Mouse (Mus musculus) naive thymus-derived CD4-positive, alpha-beta T cell, adult 2 months (primary cell): ENCODE measurements around the gene Chuk.
"Not testable (repeated sequence)": the region's sequence is repeated elsewhere in the genome, so short reads cannot be mapped to it uniquely, and the experiment has no call there.

ENCODE experiments used
- DNase-seq: peaks from one replicate; pipeline ENCODE4 v3.0.0-alpha.2; 2011; ENCODE audit warnings: low read depth

The Chuk gene

GRCm38 (mm10) chr19:44106831-44107660 is at the start of gene Chuk:
Gene Chuk, minus strand, starts transcription at chr19:44107480.
- peak; percentile 94 for DNase-seq

GRCm38 (mm10) chr19:44157005-44157404 is 49.7 kb upstream of the Chuk start:
- DNase-seq = no peak

- DNase-seq = no peak
Observed at GRCm38 (mm10) chr19:44153781-44154180, 46.5 kb upstream of the Chuk start.

- no peak for DNase-seq
Observed at GRCm38 (mm10) chr19:44148991-44149390, 41.7 kb upstream of the Chuk start.

- peak; percentile 26 for DNase-seq
Observed at GRCm38 (mm10) chr19:44148345-44148744, 41.1 kb upstream of the Chuk start.

- DNase-seq = no peak
Observed at GRCm38 (mm10) chr19:44146951-44147350, 39.7 kb upstream of the Chuk start.

GRCm38 (mm10) chr19:44146568-44146879 is 39.2 kb upstream of the Chuk start:
- no peak for DNase-seq

- peak; percentile 94 for DNase-seq
Observed at GRCm38 (mm10) chr19:44145702-44146567, 38.7 kb upstream of the Chuk start, which contains the start of gene Bloc1s2. Gene Bloc1s2, minus strand, starts transcription at chr19:44146446.

GRCm38 (mm10) chr19:44144366-44144765 is 37.1 kb upstream of the Chuk start:
- DNase-seq = no peak

- DNase-seq = peak; percentile 20
Observed at GRCm38 (mm10) chr19:44135960-44136485, 28.7 kb upstream of the Chuk start.

- DNase-seq = peak; percentile 92
Observed at GRCm38 (mm10) chr19:44135072-44135959, 28.0 kb upstream of the Chuk start, which contains the start of gene Cwf19l1. Gene Cwf19l1, minus strand, starts transcription at chr19:44135876.

GRCm38 (mm10) chr19:44132917-44133316 is 25.6 kb upstream of the Chuk start:
- no peak for DNase-seq

- DNase-seq = no peak
Observed at GRCm38 (mm10) chr19:44128560-44128959, 21.3 kb upstream of the Chuk start.

GRCm38 (mm10) chr19:44127729-44128497 is 20.6 kb upstream of the Chuk start:
- no peak for DNase-seq

GRCm38 (mm10) chr19:44121137-44121536 is 13.9 kb upstream of the Chuk start:
- DNase-seq = no peak

- not testable (repeated sequence) for DNase-seq
Observed at GRCm38 (mm10) chr19:44120686-44121085, 13.4 kb upstream of the Chuk start.

- no peak for DNase-seq
Observed at GRCm38 (mm10) chr19:44117793-44118192, 10.5 kb upstream of the Chuk start.

- peak; percentile 10 for DNase-seq
Observed at GRCm38 (mm10) chr19:44111706-44112105, 4.4 kb upstream of the Chuk start.

- no peak for DNase-seq
Observed at GRCm38 (mm10) chr19:44110356-44110755, 3.1 kb upstream of the Chuk start.

- DNase-seq = no peak
Observed at GRCm38 (mm10) chr19:44108996-44109395, 1.7 kb upstream of the Chuk start.
